Mouse (Mus musculus) layer of hippocampus, postnatal 14 days (tissue): ENCODE results near the gene Cd27. TPM values are rescaled to one million over a fixed set of nuclear protein-coding genes. Genes with fewer than 3 reads are reported as not detected.

Experiments
- DNase-seq, 2 experiments: peaks; one replicate each; pipeline ENCODE4 v3.0.0; 2021 to 2022; ENCODE audit warnings: low spot score in 2 of 2, mixed read lengths in 1 of 2
- microRNA-seq, 2 experiments: library from miRNA; unstranded; fragments of <30 nt; microRNA quantifications; one replicate each; pipeline ENCODE4 v1.2.0; 2021
- total RNA-seq, 2 experiments: library from RNA; stranded (reverse); gene quantifications; 2 replicates each; pipeline ENCODE4 v1.2.3; 2021

Gene Cd27
- total RNA-seq, 2 experiments from 2014 or later = not detected

- DNase-seq = peak; percentile 90 to 98
These were observed 21.5 kb downstream of the Cd27 start, which contains the start of gene Vamp1 for GRCm38 (mm10) chr6:125215148-125215954. Vamp1 (plus strand) TSS chr6:125215551.

GRCm38 (mm10) chr6:125213715-125214114, 23.1 kb downstream of the Cd27 start:
- DNase-seq = no peak

GRCm38 (mm10) chr6:125213129-125213528, 23.7 kb downstream of the Cd27 start:
- no peak for DNase-seq

- DNase-seq = no peak
These were observed 24.2 kb downstream of the Cd27 start for GRCm38 (mm10) chr6:125212621-125213020.

GRCm38 (mm10) chr6:125210436-125210835, 26.4 kb downstream of the Cd27 start:
- no peak for DNase-seq

GRCm38 (mm10) chr6:125197166-125197565, 39.6 kb downstream of the Cd27 start:
- peak in 1 of 2 experiments; percentile 28 for DNase-seq

GRCm38 (mm10) chr6:125196301-125196700, 40.5 kb downstream of the Cd27 start:
- no peak for DNase-seq

GRCm38 (mm10) chr6:125195541-125196075, 41.2 kb downstream of the Cd27 start:
- no peak for DNase-seq

GRCm38 (mm10) chr6:125193390-125193789, 43.4 kb downstream of the Cd27 start:
- no peak for DNase-seq

- no peak for DNase-seq
These were observed 44.0 kb downstream of the Cd27 start for GRCm38 (mm10) chr6:125192841-125193240.

GRCm38 (mm10) chr6:125192016-125192714, 44.6 kb downstream of the Cd27 start:
- DNase-seq = peak; percentile 93 to 94

- DNase-seq = peak; percentile 98
These were observed 45.3 kb downstream of the Cd27 start, which contains the start of the genes Ncapd2 and Mrpl51 for GRCm38 (mm10) chr6:125191332-125192015. Ncapd2 (minus strand) TSS chr6:125191701. Mrpl51 (plus strand) TSS chr6:125191801.

GRCm38 (mm10) chr6:125190816-125191215, 46.0 kb downstream of the Cd27 start:
- DNase-seq = no peak

GRCm38 (mm10) chr6:125186203-125186602, 50.6 kb downstream of the Cd27 start:
- DNase-seq = no peak

Small RNA genes lying within 50 kb of the gene (microRNA-seq; reads per million reads assigned to microRNA genes)
- gene Mir3098 (0.28 to 1.6 reads per million in 2 experiments), gene Mir8113 (0 reads per million in 2 experiments)

Other genes with a start within 250 kb of the Cd27 start
- 100 to 1,000 TPM; 119 to 120 TPM for gene Pianp, start 240.3 kb downstream of the Cd27 start, total RNA-seq
- gene Zfp384, start 227.9 kb downstream of the Cd27 start, total RNA-seq = 10 to 100 TPM; 41.9 to 49.2 TPM
- gene Ing4, start 197.2 kb downstream of the Cd27 start, total RNA-seq = 10 to 100 TPM; 62.5 to 62.6 TPM
- gene Acrbp, start 187.3 kb downstream of the Cd27 start, total RNA-seq = 1 to 10 TPM; 6.2 to 8.1 TPM
- gene Lpar5, start 169.1 kb downstream of the Cd27 start, total RNA-seq = 1 to 10 TPM in 1 of 2 experiments, under 1 TPM in 1; 0.94 to 1.6 TPM
- 100 to 1,000 TPM; 173 to 193 TPM for gene Chd4, start 141.0 kb downstream of the Cd27 start, total RNA-seq
- gene Nop2, start 105.1 kb downstream of the Cd27 start, total RNA-seq = 10 to 100 TPM; 29.2 to 30.5 TPM
- 10 to 100 TPM; 64.7 to 73.2 TPM for gene Iffo1, start 91.8 kb downstream of the Cd27 start, total RNA-seq
- gene Gapdh, start 70.5 kb downstream of the Cd27 start, total RNA-seq = 1,000 to 10,000 TPM; 2,098 to 2,176 TPM
- gene Ncapd2, start 45.3 kb downstream of the Cd27 start, total RNA-seq = 10 to 100 TPM; 26.8 to 29.8 TPM
- gene Mrpl51, start 45.2 kb downstream of the Cd27 start, total RNA-seq = 10 to 100 TPM; 67.7 to 74.4 TPM
- 10 to 100 TPM; 49.3 to 62.7 TPM for gene Vamp1, start 21.5 kb downstream of the Cd27 start, total RNA-seq
- 1 to 10 TPM; 2.9 to 3.1 TPM for gene Tapbpl, start 5.2 kb downstream of the Cd27 start, total RNA-seq
- not detected for gene Tuba3a, start 49.0 kb upstream of the Cd27 start, total RNA-seq
- gene Ltbr, start 76.9 kb upstream of the Cd27 start, total RNA-seq = 10 to 100 TPM in 1 of 2 experiments, 1 to 10 TPM in 1; 9.8 to 13.3 TPM
- gene Scnn1a, start 83.6 kb upstream of the Cd27 start, total RNA-seq = 1 to 10 TPM; 2.8 to 4.1 TPM
- 10 to 100 TPM; 12.8 to 15.2 TPM for gene Tnfrsf1a, start 112.4 kb upstream of the Cd27 start, total RNA-seq
- gene Plekhg6, start 143.8 kb upstream of the Cd27 start, total RNA-seq = not detected